Mouse (Mus musculus) urinary bladder, postnatal 25 days (tissue): ENCODE data around the gene Cmc1.

Experiments
- DNase-seq: peaks from one replicate; pipeline ENCODE4 v3.0.0; 2022; ENCODE audit warnings: low spot score

Cmc1 gene

DNA sequence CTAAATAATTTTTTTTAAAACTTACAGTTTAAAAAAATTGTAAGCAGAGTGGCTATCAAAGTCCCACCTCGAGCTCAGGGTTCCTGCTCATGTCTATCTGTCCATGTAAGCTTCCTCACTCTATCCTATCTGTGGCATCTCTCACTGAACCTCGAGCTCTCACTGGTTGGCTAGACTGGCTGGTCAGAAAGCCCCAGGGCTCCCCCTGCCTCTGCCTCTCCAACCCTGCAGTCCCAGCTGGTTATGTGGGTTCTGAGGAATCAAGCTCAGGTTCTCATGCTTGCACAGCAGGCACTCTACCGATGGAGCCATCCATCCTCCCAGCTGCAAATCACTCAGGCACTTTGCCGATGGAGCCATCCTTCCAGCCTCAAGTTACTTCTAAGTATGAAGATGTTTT, 120.5 kb downstream of the Cmc1 start:
- no peak for DNase-seq

- no peak for DNase-seq
Measured at GRCm38 (mm10) chr9:118024966-118025365, 125.0 kb downstream of the Cmc1 start.
